Mouse (Mus musculus): ENCODE results near the gene Eml5.

DNA sequence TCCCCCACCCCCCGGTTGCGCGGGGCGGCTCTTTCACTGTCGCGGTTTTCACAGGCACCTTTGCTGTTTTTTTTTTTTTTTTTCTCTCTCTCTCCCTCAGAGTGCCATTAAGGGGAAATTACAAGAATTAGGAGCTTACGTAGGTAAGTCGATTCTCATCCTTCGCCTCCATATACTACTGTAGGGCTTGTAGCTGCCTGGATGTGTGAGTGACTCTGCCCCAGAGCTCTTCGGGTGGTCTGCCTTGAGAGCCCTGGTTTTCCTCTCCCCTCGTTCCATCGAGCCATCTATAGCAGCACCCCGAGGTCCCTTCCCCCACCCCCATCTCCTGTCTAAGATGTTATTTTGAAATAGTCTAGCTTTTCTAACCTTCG, 153.9 kb downstream of the Eml5 start:
- TF ChIP-seq CTCF (IDR thresholded peaks at IDR 0.05; ENCODE audit: low read depth) (no peak), EP300 (IDR thresholded peaks at IDR 0.05; ENCODE audit: low read depth) (no peak)
